Mouse (Mus musculus) brain, embryonic 14.5 days (tissue): ENCODE measurements around the gene Ncaph2.

Experiments used
- CTCF ChIP-seq: fragments of 200-500 bp; IDR thresholded peaks from 2 replicates; pipeline ENCODE4 v1.5.1; 2012; ENCODE audit warnings: inconsistent platforms, mild to moderate bottlenecking, moderate library complexity, borderline replicate concordance; ENCODE audit not compliant: insufficient read depth, insufficient read length; ENCODE audit errors: extremely low read depth
- POLR2A ChIP-seq: fragments of 200-500 bp; IDR thresholded peaks from 2 replicates; pipeline ENCODE4 v1.6.1; 2012; ENCODE audit warnings: mild to moderate bottlenecking, inconsistent platforms, borderline replicate concordance; ENCODE audit not compliant: poor library complexity, insufficient read depth, insufficient read length, severe bottlenecking; ENCODE audit errors: extremely low read depth

GRCm38 (mm10) chr15:89352054-89352453 is 3.5 kb upstream of the Ncaph2 start:
- TF ChIP-seq CTCF (no peak), POLR2A (no peak)
